Mouse (Mus musculus) mature B cell (primary cell): ENCODE results near the gene Bsn.
"Not testable (repeated sequence)": the region's sequence is repeated elsewhere in the genome, so short reads cannot be mapped to it uniquely, and the experiment has no call there.

Source experiments
- in situ Hi-C: fragments of 300-500 bp; cut with MboI; formaldehyde crosslinking; loops from 2 replicates; pipeline ENCODE4 v1.14.3; 2019

The Bsn gene

DNA sequence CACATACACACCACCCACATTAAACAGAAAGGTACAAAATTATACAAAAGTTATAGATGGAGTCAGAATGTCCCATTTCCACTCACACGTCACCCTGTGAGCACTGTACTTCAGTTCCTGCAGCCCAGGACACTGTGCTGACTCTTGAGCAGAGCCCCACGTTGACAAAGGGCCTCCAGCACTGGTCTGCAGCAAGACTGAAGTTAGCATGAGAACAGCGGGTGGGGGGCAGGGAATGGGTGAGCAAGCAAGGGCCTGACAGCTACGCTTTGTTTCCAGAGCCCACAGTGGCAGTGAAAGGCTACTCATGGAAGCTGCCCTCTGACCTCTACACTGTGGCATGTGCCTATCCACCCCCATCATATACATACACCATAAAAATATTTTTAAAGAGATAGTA, 40.4 kb downstream of the Bsn start:
- in situ Hi-C loops: no loop called here

- in situ Hi-C loops: no loop called here
Measured at GRCm38 (mm10) chr9:108147606-108148005, 42.6 kb downstream of the Bsn start.

GRCm38 (mm10) chr9:108146451-108146850, 43.7 kb downstream of the Bsn start:
- in situ Hi-C loops: no loop called here

GRCm38 (mm10) chr9:108145740-108146139, 44.4 kb downstream of the Bsn start:
- in situ Hi-C loops: no loop called here

DNA sequence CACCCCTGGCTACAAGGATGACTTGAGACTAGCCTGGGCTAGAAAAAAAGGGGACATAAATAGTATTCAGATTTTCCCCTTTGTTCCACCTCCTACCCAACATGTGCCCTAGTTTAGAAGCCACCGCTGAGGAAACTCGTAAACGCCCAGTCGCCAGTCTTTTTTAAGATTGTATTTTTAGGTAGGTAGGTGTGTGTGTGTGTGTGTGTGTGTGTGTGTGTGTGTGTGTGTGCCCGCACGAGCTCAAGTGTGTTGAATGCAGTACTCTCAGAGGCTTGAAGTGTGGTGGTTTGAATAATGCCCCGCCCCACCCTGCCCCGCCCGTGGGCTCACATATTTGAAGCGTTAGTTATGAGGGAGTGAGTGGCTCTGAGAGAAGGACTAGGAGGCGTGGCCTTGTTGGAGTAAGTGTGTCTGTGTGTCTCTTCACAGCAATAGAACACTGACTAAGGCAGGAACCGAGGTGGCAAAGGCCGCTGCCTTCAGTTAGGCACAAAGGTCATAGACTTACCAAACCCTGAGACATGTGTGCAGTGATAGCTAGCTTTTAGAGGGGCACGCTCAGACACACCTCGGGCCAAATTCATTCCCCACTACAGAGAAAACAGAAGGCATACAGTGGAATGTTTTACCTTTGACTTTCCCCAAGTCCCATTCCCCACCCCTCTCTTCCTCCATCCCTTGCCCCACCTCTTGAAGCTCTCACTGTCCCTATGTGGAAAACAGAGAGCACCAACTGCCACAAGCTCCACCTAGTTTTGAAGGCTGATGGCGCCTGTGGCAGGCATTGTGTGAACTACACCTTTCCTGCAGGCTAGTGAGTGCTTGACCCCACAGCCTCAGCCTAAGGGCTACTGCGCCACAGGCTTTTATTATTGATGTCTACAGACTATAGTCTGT, 45.6 kb downstream of the Bsn start:
- in situ Hi-C loops: no loop called here

- in situ Hi-C loops: no loop called here
Measured at GRCm38 (mm10) chr9:108143470-108143869, 46.7 kb downstream of the Bsn start.

- in situ Hi-C loops: no loop called here
Measured at GRCm38 (mm10) chr9:108141387-108141786, 48.8 kb downstream of the Bsn start.

DNA sequence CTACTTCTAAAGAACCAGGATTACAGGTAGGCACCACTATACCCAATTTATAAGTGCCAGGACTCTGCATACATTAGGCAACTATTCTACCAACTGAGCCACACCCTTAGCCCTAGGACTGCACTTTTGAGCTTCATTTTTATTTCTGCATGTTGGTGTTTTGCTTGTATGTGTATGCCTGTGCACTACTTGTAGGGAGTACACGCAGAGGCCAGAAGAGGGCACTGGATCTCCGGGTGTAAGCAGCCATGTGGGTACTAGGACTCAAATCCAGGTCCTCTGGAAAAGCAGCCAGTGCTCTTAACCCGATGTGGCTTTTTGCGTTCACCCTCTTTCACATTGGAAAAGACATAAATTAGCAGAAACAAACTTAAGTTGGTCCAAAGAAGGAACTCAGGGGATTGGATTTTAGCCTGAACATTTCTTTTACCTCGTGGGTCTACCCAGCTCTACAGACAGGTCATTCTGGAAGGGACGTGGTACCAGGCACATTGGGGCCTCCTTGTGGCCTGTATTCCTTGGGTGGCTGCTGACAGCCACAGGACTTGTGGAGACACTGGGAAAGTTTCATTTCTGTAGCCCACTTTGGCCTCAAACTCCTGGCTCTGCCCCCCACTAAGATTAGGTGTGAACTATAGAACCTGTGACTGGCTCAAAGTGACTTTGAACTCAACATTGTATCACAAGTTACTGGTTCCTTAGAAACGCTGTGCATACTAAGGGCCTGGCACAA, 50.1 kb downstream of the Bsn start:
- in situ Hi-C loops: no loop called here

GRCm38 (mm10) chr9:108139169-108139962, 50.8 kb downstream of the Bsn start:
- in situ Hi-C loops: no loop called here

- in situ Hi-C loops: no loop called here
Measured at GRCm38 (mm10) chr9:108138118-108138517, 52.1 kb downstream of the Bsn start.

GRCm38 (mm10) chr9:108137523-108137922, 52.7 kb downstream of the Bsn start:
- in situ Hi-C loops: no loop called here

- in situ Hi-C loops: no loop called here
Measured at GRCm38 (mm10) chr9:108136930-108137462, 53.2 kb downstream of the Bsn start.

DNA sequence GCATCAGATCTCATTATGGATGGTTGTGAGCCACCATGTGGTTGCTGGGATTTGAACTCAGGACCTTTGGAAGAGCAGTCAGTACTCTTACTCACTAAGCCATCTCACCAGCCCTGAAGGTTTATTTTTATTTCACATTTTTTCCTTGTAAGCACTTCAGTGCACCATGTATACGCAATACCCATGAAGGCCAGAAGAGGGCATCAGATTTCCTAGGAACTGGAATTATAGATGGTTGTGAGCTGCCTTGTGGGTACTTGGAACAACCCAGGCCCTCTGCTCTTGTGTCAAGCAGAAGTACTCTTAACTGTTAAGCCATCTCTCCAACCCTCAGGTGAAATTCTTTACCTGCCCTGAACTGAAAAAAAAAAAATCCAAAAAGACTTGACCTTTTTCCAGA, 54.0 kb downstream of the Bsn start:
- in situ Hi-C loops: no loop called here

- in situ Hi-C loops: not testable (repeated sequence)
Measured at GRCm38 (mm10) chr9:108135679-108136078, 54.5 kb downstream of the Bsn start.

DNA sequence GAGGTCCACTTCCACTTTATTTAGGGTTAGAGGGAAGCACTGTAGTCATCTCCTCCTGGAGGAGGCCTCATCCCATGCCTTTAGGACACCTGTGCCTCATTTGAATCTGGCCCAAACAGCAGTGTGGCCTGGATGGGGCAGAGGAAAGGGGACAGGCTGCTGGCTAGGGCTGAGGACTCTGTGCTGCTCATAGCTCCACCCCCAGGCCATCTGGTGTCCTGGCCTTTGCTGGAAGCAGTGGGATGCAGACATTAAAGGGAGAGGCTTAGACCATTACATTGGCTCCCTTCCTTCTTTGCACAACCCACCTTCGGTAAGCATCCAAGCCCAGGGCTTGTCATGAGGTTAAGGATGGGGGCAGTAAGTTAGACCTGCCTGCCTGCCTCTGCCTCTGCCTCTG, 56.7 kb downstream of the Bsn start:
- in situ Hi-C loops: no loop called here

DNA sequence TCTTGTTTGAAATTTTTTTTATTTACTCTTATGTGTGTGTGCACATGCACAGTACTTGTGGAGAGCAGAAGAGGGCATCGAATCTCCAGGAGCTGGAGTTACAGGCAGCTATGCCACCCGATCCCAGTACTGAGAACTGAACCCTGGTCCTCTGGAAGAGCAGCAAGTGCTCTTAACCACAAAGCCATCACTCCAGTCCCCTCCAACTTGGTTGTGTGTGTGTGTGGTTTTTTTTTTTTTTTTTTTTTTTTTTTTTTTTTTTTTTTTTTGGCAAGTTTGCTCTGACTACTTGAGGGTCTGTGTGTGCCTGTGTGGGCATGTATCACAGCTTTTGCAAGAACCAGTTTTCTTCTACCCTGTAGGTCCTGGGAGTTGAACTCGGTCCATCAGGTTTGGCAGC, 57.8 kb downstream of the Bsn start:
- in situ Hi-C loops: no loop called here

GRCm38 (mm10) chr9:108131502-108131901, 58.7 kb downstream of the Bsn start:
- in situ Hi-C loops: no loop called here

DNA sequence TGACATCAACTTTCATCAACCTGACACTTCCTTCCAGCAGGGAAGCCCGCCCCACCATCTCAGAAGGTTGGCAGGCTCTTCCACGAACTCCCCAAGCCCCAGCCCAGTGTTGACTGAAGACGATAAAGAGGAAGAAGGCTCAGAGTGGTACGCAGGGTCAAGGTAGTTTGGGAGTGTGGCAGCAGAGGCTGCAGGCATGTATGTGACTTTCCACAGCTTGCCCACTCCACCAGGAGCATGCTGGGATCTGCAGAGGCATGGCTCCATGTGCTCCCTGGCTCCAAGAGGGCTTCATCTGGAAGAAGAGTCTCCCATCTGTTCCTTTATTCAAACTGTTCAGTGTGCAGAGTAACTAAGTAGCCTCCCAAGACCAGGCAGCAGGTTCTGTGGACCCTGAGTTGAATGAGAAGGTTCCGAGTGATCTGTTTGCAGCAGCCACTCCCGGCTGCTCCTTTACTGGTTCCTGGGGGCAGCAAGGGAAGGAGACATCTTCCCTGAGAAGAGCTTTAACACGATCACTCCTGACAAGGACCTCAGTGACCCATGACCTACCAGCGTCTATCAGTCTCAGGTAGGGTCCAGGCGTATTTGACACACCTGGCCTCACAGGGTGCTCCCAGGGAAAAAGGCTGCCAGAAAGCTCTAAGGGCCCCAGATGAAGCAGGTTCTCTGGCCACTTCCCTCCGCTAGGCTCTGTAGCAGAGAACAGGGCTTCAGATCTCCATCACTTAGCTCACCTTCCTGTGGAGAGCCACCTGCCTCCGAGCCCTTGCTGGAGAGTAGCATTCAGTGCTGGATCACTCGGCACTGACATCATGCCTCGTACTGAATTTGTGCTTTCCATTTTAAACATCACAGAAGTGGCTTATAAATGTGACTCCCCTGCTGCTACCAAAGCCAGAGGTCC, 60.9 kb downstream of the Bsn start:
- in situ Hi-C loops: no loop called here

DNA sequence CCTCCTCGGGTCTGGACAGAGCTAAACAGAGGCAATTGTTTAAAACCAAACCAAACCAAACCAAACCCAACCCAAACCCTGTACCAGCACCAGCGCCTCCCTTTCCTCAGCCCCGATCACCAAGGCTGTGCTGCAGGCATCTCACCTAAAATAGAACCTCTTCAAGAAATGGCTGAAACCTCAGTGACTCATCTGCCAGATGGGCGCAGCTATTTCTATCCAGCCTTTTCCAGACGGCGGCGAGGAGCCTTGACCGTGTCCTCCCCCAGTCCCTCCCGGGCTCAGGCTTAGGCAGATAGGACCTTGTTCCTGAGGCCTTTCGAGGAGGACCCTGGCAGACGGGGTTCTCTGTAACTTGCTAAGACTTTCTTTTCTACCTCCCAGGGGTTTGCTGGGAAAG, 61.9 kb downstream of the Bsn start:
- in situ Hi-C loops: no loop called here

- in situ Hi-C loops: no loop called here
Measured at GRCm38 (mm10) chr9:108126436-108127180, 63.6 kb downstream of the Bsn start.
